Mouse (Mus musculus) liver, postnatal 0 days (tissue): ENCODE results near the gene Fam114a1.

ENCODE experiments used
- CTCF ChIP-seq: sonication (generic); IDR thresholded peaks from 2 replicates; pipeline ENCODE4 v1.5.1; 2016; ENCODE audit warnings: antibody characterized with exemption, low read depth
- EP300 ChIP-seq: IDR thresholded peaks from 2 replicates; pipeline ENCODE4 v1.6.1; 2016; ENCODE audit warnings: antibody characterized with exemption, low read depth, mild to moderate bottlenecking

- TF ChIP-seq CTCF = no peak
- TF ChIP-seq EP300 = no peak
Observed at GRCm38 (mm10) chr5:65043407-65043895, 73.6 kb downstream of the Fam114a1 start.
